Mouse (Mus musculus) ES-E14 (cell line): ENCODE measurements around the gene Zfp239. TPM values are rescaled to one million over a fixed set of nuclear protein-coding genes. Genes with fewer than 3 reads are reported as not detected.

Source experiments
- DNase-seq: peaks from one replicate; pipeline ENCODE4 v3.0.0-alpha.2; 2013; ENCODE audit warnings: low read depth, low spot score
- H3K27ac ChIP-seq: 2 replicates; pipeline ENCODE4 v1.5.1; 2012; ENCODE audit warnings: low read depth, mild to moderate bottlenecking, low read length, moderate library complexity, mixed read lengths; ENCODE audit not compliant: poor library complexity, insufficient read depth, severe bottlenecking
- H3K36me3 ChIP-seq: 2 replicates; pipeline ENCODE4 v1.6.1; 2012; ENCODE audit warnings: mild to moderate bottlenecking, low read length, moderate library complexity, mixed read lengths; ENCODE audit not compliant: control insufficient read depth, poor library complexity, insufficient read depth, severe bottlenecking
- H3K4me1 ChIP-seq, 2 experiments: fragments of 150-350 bp in 1 of 2; sonication (generic) in 1 of 2; 2 replicates each; pipeline ENCODE4 v1.6.1; 2012; ENCODE audit warnings: low read length in 2 of 2, mild to moderate bottlenecking in 1 of 2, mixed read lengths in 1 of 2; ENCODE audit not compliant: control insufficient read depth in 2 of 2, insufficient read depth in 2 of 2, poor library complexity in 1 of 2
- H3K4me3 ChIP-seq, 2 experiments: fragments of 150-350 bp in 1 of 2; sonication (generic) in 1 of 2; 2 replicates each; pipeline ENCODE4 v1.5.1; 2012; ENCODE audit warnings: low read length in 2 of 2, low read depth in 1 of 2, mild to moderate bottlenecking in 1 of 2, mixed read lengths in 1 of 2; ENCODE audit not compliant: insufficient read depth in 1 of 2, poor library complexity in 1 of 2, severe bottlenecking in 1 of 2
- H3K9ac ChIP-seq: 2 replicates; pipeline ENCODE4 v1.6.1; 2012; ENCODE audit warnings: low read depth, mild to moderate bottlenecking, low read length, mixed read lengths; ENCODE audit not compliant: poor library complexity, insufficient read depth, severe bottlenecking
- H3K9me3 ChIP-seq: fragments of 150-350 bp; sonication (generic); 2 replicates; pipeline ENCODE4 v1.6.1; 2012; ENCODE audit warnings: low read depth, mild to moderate bottlenecking, low read length; ENCODE audit not compliant: control insufficient read depth, insufficient read depth
- CHD2 ChIP-seq: IDR thresholded peaks from 2 replicates; pipeline ENCODE4 v1.6.1; 2014; ENCODE audit warnings: mild to moderate bottlenecking, low read depth, low read length, inconsistent platforms
- HCFC1 ChIP-seq: IDR thresholded peaks from 2 replicates; pipeline ENCODE4 v1.6.1; 2012; ENCODE audit warnings: low read length, inconsistent platforms, borderline replicate concordance; ENCODE audit not compliant: insufficient read depth
- MAFK ChIP-seq: IDR thresholded peaks from 2 replicates; pipeline ENCODE4 v1.6.1; 2014; ENCODE audit warnings: mild to moderate bottlenecking, low read depth, low read length, inconsistent platforms; ENCODE audit not compliant: insufficient read depth
- ZC3H11A ChIP-seq: IDR thresholded peaks from 2 replicates; pipeline ENCODE4 v1.6.1; 2012; ENCODE audit warnings: low read depth, mild to moderate bottlenecking, inconsistent platforms, low read length, borderline replicate concordance
- ZNF384 ChIP-seq: IDR thresholded peaks from 2 replicates; pipeline ENCODE4 v1.6.1; 2012; ENCODE audit warnings: low read depth, low read length, inconsistent platforms
- in situ Hi-C, 2 experiments: fragments of 600-800 bp; cut with MboI; formaldehyde crosslinking; loops; one replicate each; pipeline ENCODE4 v1.15.1; 2025; ENCODE audit warnings: low sequenced_read_pairs in 2 of 2, inconsistent platforms in 1 of 2; ENCODE audit not compliant: unreplicated experiment in 2 of 2
- total RNA-seq: library from RNA; depleted of rRNA; stranded (reverse); fragments of 300-350 nt; gene quantifications from 2 replicates; pipeline ENCODE4 v1.2.3, GENCODE M21; 2012

Gene Zfp239
- total RNA-seq, 1 experiment, result 10.2 TPM

- Histone ChIP-seq H3K4me1 (peaks cover 0 to 10% of the 10 kb centered on the region in 2 experiments; a peak in 2 of 4 replicates), H3K36me3 (no peaks in the 10 kb centered on the region), H3K4me3 (no peak overlapping the region), H3K9ac (no peak overlapping the region), H3K9me3 (no peaks in the 10 kb centered on the region), H3K27ac (no peak overlapping the region)
- in situ Hi-C loops, result no loop called here
- DNase-seq, result no peak
- TF ChIP-seq CHD2, result no peak
- TF ChIP-seq ZC3H11A, result no peak
- no peak for TF ChIP-seq HCFC1
- TF ChIP-seq MAFK, result no peak
- TF ChIP-seq ZNF384, result no peak
These were observed 26.8 kb downstream of the Zfp239 start for GRCm38 (mm10) chr6:117888642-117889096.

GRCm38 (mm10) chr6:117890257-117890656 is 28.4 kb downstream of the Zfp239 start:
- no peak overlapping the region for H3K4me3 ChIP-seq
- H3K9ac ChIP-seq, result no peak overlapping the region
- no peaks in the 10 kb centered on the region for H3K9me3 ChIP-seq
- H3K4me1 ChIP-seq, result peaks cover 0 to 5% of the 10 kb centered on the region in 2 experiments; a peak in 1 of 4 replicates
- no peak for DNase-seq
- in situ Hi-C loops, result no loop called here
- no peaks in the 10 kb centered on the region for H3K36me3 ChIP-seq
- TF ChIP-seq HCFC1 (no peak), MAFK (no peak), CHD2 (no peak), ZC3H11A (no peak), ZNF384 (no peak)
- no peak overlapping the region for H3K27ac ChIP-seq

GRCm38 (mm10) chr6:117891369-117892160 is 29.7 kb downstream of the Zfp239 start:
- Histone ChIP-seq H3K36me3 (no peaks in the 10 kb centered on the region), H3K4me3 (peak overlapping the region; percentile 26 to 34), H3K4me1 (peaks cover 0 to 5% of the 10 kb centered on the region in 2 experiments; a peak in 1 of 4 replicates), H3K9ac (no peak overlapping the region; the same call in 1 of the 2 replicates), H3K27ac (no peak overlapping the region), H3K9me3 (no peaks in the 10 kb centered on the region)
- in situ Hi-C loops, result no loop called here
- TF ChIP-seq ZC3H11A, result no peak
- no peak for TF ChIP-seq HCFC1
- TF ChIP-seq MAFK, result no peak
- no peak for TF ChIP-seq CHD2
- no peak for TF ChIP-seq ZNF384
- no peak for DNase-seq

- Histone ChIP-seq H3K9me3 (no peaks in the 10 kb centered on the region), H3K4me3 (no peak overlapping the region), H3K9ac (no peak overlapping the region), H3K36me3 (no peaks in the 10 kb centered on the region), H3K27ac (no peak overlapping the region), H3K4me1 (peaks cover 0 to 5% of the 10 kb centered on the region in 2 experiments; a peak in 1 of 4 replicates)
- in situ Hi-C loops, result no loop called here
- no peak for TF ChIP-seq CHD2
- no peak for DNase-seq
These were observed 30.5 kb downstream of the Zfp239 start for GRCm38 (mm10) chr6:117892386-117892785.

- in situ Hi-C loops, result no loop called here
- Histone ChIP-seq H3K4me3 (no peak overlapping the region), H3K4me1 (peaks cover 0 to 4% of the 10 kb centered on the region in 2 experiments; a peak in 1 of 4 replicates), H3K27ac (no peak overlapping the region), H3K36me3 (no peaks in the 10 kb centered on the region), H3K9me3 (no peaks in the 10 kb centered on the region), H3K9ac (no peak overlapping the region)
- DNase-seq, result no peak
- TF ChIP-seq CHD2, result no peak
- no peak for TF ChIP-seq MAFK
- TF ChIP-seq HCFC1, result no peak
- no peak for TF ChIP-seq ZNF384
- no peak for TF ChIP-seq ZC3H11A
These were observed 31.5 kb downstream of the Zfp239 start for GRCm38 (mm10) chr6:117893435-117893834.
